Mouse (Mus musculus) central nervous system, embryonic 14 days (tissue): Measurements from ENCODE around the gene Atp1b1. TPM values are rescaled to one million over a fixed set of nuclear protein-coding genes. Genes with fewer than 3 reads are reported as not detected.

Experiments
- polyA plus RNA-seq: library from polyadenylated mRNA; depleted of rRNA; stranded (reverse); fragments of >200 nt; gene quantifications from 2 replicates; pipeline ENCODE4 v1.2.3, GENCODE M21; 2012; rRNA removed

Gene Atp1b1
- 83.8 and 98.0 TPM in 2 replicates for polyA plus RNA-seq

GRCm38 (mm10) chr1:164458245-164458613 lies at the start of gene Atp1b1:
Atp1b1 (minus strand) TSS chr1:164458355.

Other genes with a start within 250 kb of the Atp1b1 start
- 7.4 and 9.8 TPM in 2 replicates for gene Slc19a2, start 209.3 kb downstream of the Atp1b1 start, polyA plus RNA-seq
- gene Ccdc181, start 182.8 kb downstream of the Atp1b1 start, polyA plus RNA-seq: 13.3 and 15.5 TPM in 2 replicates
- gene Nme7, start 154.2 kb downstream of the Atp1b1 start, polyA plus RNA-seq: 22.0 and 23.7 TPM in 2 replicates
- gene Blzf1, start 150.9 kb downstream of the Atp1b1 start, polyA plus RNA-seq: 14.4 and 14.9 TPM in 2 replicates